Mouse (Mus musculus): ENCODE measurements around the gene Inpp5e.

Gene Inpp5e

GRCm38 (mm10) chr2:26408515-26409356 lies at the start of gene Inpp5e:
Inpp5e (minus strand) TSS chr2:26409203.
- DNase-seq (ENCODE audit: low read depth): peak; percentile 95

GRCm38 (mm10) chr2:26458402-26459124 lies 49.6 kb upstream of the Inpp5e start:
- DNase-seq (ENCODE audit: low read depth): no peak

- DNase-seq (ENCODE audit: low read depth): peak; percentile 85
These were observed 40.4 kb upstream of the Inpp5e start for GRCm38 (mm10) chr2:26449121-26450060.

- no peak for DNase-seq (ENCODE audit: low read depth)
These were observed 38.4 kb upstream of the Inpp5e start for GRCm38 (mm10) chr2:26447451-26447850.

- DNase-seq (ENCODE audit: low read depth): no peak
These were observed 37.7 kb upstream of the Inpp5e start for GRCm38 (mm10) chr2:26446671-26447070.

- DNase-seq (ENCODE audit: low read depth): no peak
These were observed 36.9 kb upstream of the Inpp5e start for GRCm38 (mm10) chr2:26445666-26446445.

- peak; percentile 100 for DNase-seq (ENCODE audit: low read depth)
These were observed 36.1 kb upstream of the Inpp5e start, which contains the start of gene Sec16a for GRCm38 (mm10) chr2:26444946-26445665. Sec16a (minus strand) TSS chr2:26445216.

GRCm38 (mm10) chr2:26444368-26444767 lies 35.4 kb upstream of the Inpp5e start:
- DNase-seq (ENCODE audit: low read depth): no peak

GRCm38 (mm10) chr2:26443876-26444275 lies 34.9 kb upstream of the Inpp5e start:
- no peak for DNase-seq (ENCODE audit: low read depth)

- no peak for DNase-seq (ENCODE audit: low read depth)
These were observed 33.8 kb upstream of the Inpp5e start for GRCm38 (mm10) chr2:26442843-26443242.

- DNase-seq (ENCODE audit: low read depth): no peak
These were observed 32.7 kb upstream of the Inpp5e start for GRCm38 (mm10) chr2:26441688-26442087.

- no peak for DNase-seq (ENCODE audit: low read depth)
These were observed 32.3 kb upstream of the Inpp5e start for GRCm38 (mm10) chr2:26441261-26441660.

- DNase-seq (ENCODE audit: low read depth): no peak
These were observed 30.7 kb upstream of the Inpp5e start for GRCm38 (mm10) chr2:26439671-26440070.

- DNase-seq (ENCODE audit: low read depth): no peak
These were observed 29.4 kb upstream of the Inpp5e start for GRCm38 (mm10) chr2:26438373-26438772.

GRCm38 (mm10) chr2:26437221-26437620 lies 28.2 kb upstream of the Inpp5e start:
- no peak for DNase-seq (ENCODE audit: low read depth)

- no peak for DNase-seq (ENCODE audit: low read depth)
These were observed 26.0 kb upstream of the Inpp5e start for GRCm38 (mm10) chr2:26434791-26435572.

GRCm38 (mm10) chr2:26429851-26430250 lies 20.8 kb upstream of the Inpp5e start:
- no peak for DNase-seq (ENCODE audit: low read depth)

GRCm38 (mm10) chr2:26424541-26424940 lies 15.5 kb upstream of the Inpp5e start:
- no peak for DNase-seq (ENCODE audit: low read depth)

- no peak for DNase-seq (ENCODE audit: low read depth)
These were observed 14.1 kb upstream of the Inpp5e start for GRCm38 (mm10) chr2:26423086-26423485.

GRCm38 (mm10) chr2:26421969-26422368 lies 13.0 kb upstream of the Inpp5e start:
- no peak for DNase-seq (ENCODE audit: low read depth)

All from induced T-regulatory cell, adult 2 months (primary cell).